Mouse (Mus musculus) lung, embryonic 16.5 days (tissue): Measurements from ENCODE around the gene Ndufa13. TPM values are rescaled to one million over a fixed set of nuclear protein-coding genes. Genes with fewer than 3 reads are reported as not detected.

Source experiments
- ATAC-seq: fragments of 200-750 bp; cut with Nextera tagmentation; 2 replicates; pipeline ENCODE4 v1.8.0; 2017; ENCODE audit warnings: low read depth, mild to moderate bottlenecking, moderate library complexity
- H3K27ac ChIP-seq: fragments of 300-500 bp; sonication (generic); 2 replicates; pipeline ENCODE4 v1.5.1; 2014; ENCODE audit warnings: mild to moderate bottlenecking, control low read depth, low read length
- H3K27me3 ChIP-seq: fragments of 300-500 bp; sonication (generic); 2 replicates; pipeline ENCODE4 v1.6.1; 2014; ENCODE audit warnings: low read depth, low read length, mixed read lengths; ENCODE audit not compliant: control insufficient read depth, insufficient read depth
- H3K36me3 ChIP-seq: fragments of 300-500 bp; sonication (generic); 2 replicates; pipeline ENCODE4 v1.6.1; 2014; ENCODE audit warnings: low read length; ENCODE audit not compliant: control insufficient read depth, insufficient read depth
- H3K4me1 ChIP-seq: fragments of 300-500 bp; sonication (generic); replicated peaks from 2 replicates; pipeline ENCODE4 v1.6.1; 2014; ENCODE audit warnings: low read length, mixed read lengths; ENCODE audit not compliant: control insufficient read depth, insufficient read depth
- H3K4me2 ChIP-seq: fragments of 300-500 bp; sonication (generic); 2 replicates; pipeline ENCODE4 v1.6.1; 2014; ENCODE audit warnings: low read depth, low read length, control low read depth
- H3K4me3 ChIP-seq: fragments of 300-500 bp; sonication (generic); 2 replicates; pipeline ENCODE4 v1.5.1; 2014; ENCODE audit warnings: mild to moderate bottlenecking, low read length, control low read depth
- H3K9ac ChIP-seq: fragments of 300-500 bp; sonication (generic); 2 replicates; pipeline ENCODE4 v1.6.1; 2014; ENCODE audit warnings: low read length, control low read depth
- H3K9me3 ChIP-seq: fragments of 300-500 bp; sonication (generic); 2 replicates; pipeline ENCODE4 v1.6.1; 2016; ENCODE audit warnings: low read length; ENCODE audit not compliant: control insufficient read depth
- WGBS: fragments of 180-500 bp; shearing (Covaris S2); extraction: QIAGEN DNeasy Blood & Tissue Kit; methylation state at CpG from one replicate; pipeline ENCODE4 v1.1.7; 2014; 5-methylcytosine and 5-hydroxymethylcytosine counted together
- polyA plus RNA-seq: library from polyadenylated mRNA; unstranded; fragments of >200 nt; fragmentation: Nextera tagmentation; extraction: Ambion mirVana; gene quantifications from 2 replicates; pipeline ENCODE4 v1.2.1, GENCODE M21; 2015

Gene Ndufa13
- polyA plus RNA-seq, 1 experiment from 2014 or later, result 176 TPM

DNA sequence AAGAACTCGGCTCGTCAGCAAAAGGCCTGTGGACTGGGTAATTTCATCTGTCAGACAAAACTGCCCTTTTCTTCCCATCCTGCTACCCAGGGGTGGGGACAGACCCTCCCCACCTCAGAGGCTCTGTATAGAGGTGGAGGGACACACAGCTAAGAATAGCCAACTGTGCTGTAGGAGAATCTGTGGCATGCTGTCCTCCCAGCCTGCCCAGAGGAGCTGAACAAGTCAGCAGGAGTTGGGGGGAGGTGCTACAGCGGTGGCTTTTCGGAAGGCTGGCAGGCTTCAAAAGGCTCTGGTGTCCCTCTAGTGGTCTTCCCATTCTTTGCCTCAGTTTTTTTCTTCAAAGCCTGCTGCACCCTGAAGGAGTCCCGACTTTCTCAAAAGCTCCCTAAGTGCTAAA lies 13.4 kb upstream of the Ndufa13 start:
- no peaks in the 10 kb centered on the region for H3K9me3 ChIP-seq
- H3K36me3 ChIP-seq, result peaks cover 51% of the 10 kb centered on the region
- WGBS, result 41% methylated on average over 5 of the region's 5 CpGs
- H3K4me2 ChIP-seq, result no peak overlapping the region
- peaks cover 10% of the 10 kb centered on the region for H3K4me1 ChIP-seq
- no peak overlapping the region for H3K4me3 ChIP-seq
- H3K27ac ChIP-seq, result no peak overlapping the region
- H3K27me3 ChIP-seq, result no peaks in the 10 kb centered on the region
- ATAC-seq, result no peak
- no peak overlapping the region for H3K9ac ChIP-seq

DNA sequence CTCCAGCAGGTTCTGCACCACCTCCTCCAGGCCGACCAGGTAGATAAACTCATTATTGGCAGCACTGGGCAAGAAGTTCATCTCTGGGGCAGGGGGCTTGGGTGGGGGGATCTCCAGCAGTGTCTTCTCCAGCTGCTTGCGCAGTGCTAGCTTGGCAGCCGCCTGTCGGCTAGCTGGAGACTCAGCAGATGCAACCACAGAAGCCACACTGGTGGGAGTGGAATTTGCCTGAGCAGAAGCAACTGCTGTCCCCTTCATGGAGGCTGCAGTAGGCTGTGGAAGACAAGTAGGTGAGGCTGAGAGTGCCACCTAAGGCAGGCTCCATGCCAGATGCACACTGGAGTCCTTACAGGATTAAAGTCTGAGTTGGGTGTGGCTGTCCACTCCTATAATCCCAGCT lies 12.2 kb upstream of the Ndufa13 start:
- H3K9me3 ChIP-seq, result no peaks in the 10 kb centered on the region
- H3K27me3 ChIP-seq, result no peaks in the 10 kb centered on the region
- ATAC-seq, result no peak
- 80% methylated on average over 4 of the region's 4 CpGs for WGBS
- H3K9ac ChIP-seq, result no peak overlapping the region
- peaks cover 3% of the 10 kb centered on the region; the same call in 1 of the 2 replicates for H3K4me1 ChIP-seq
- no peak overlapping the region for H3K4me3 ChIP-seq
- H3K4me2 ChIP-seq, result no peak overlapping the region
- no peak overlapping the region for H3K27ac ChIP-seq
- peaks cover 62% of the 10 kb centered on the region for H3K36me3 ChIP-seq

- Histone ChIP-seq H3K27ac (no peak overlapping the region), H3K9me3 (no peaks in the 10 kb centered on the region), H3K4me1 (no peaks in the 10 kb centered on the region), H3K36me3 (peaks cover 67% of the 10 kb centered on the region), H3K9ac (no peak overlapping the region), H3K27me3 (no peaks in the 10 kb centered on the region), H3K4me2 (no peak overlapping the region), H3K4me3 (no peak overlapping the region)
- no peak for ATAC-seq
- 86% methylated on average over 12 of the region's 12 CpGs for WGBS
Observed at GRCm38 (mm10) chr8:69912478-69913074, 10.2 kb upstream of the Ndufa13 start.

- Histone ChIP-seq H3K9me3 (no peaks in the 10 kb centered on the region), H3K4me3 (no peak overlapping the region), H3K9ac (no peak overlapping the region), H3K27me3 (no peaks in the 10 kb centered on the region), H3K4me1 (no peaks in the 10 kb centered on the region), H3K36me3 (peaks cover 63% of the 10 kb centered on the region), H3K4me2 (no peak overlapping the region), H3K27ac (no peak overlapping the region)
- 88% methylated on average over 13 of the region's 13 CpGs for WGBS
- no peak for ATAC-seq
Observed at GRCm38 (mm10) chr8:69911917-69912316, 9.6 kb upstream of the Ndufa13 start.

DNA sequence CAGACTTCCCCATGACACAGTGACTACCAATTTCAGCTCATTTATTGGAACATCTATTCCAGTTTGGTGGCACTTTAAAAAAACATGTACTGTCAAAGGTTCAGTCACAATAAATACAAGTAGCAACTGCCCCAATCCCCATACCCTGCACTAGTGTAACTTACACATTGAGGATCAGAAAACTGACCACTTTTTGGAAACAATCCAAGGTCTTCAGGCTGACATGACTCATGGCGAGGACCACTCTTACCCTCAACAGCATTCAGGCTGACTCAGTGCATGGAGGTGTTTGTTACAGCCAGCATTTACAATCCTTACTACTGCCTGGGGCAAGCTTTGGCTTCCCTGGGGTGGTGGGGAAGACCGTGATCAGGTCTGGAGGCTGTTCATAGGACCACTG lies 4.7 kb upstream of the Ndufa13 start:
- H3K9ac ChIP-seq, result no peak overlapping the region
- H3K9me3 ChIP-seq, result no peaks in the 10 kb centered on the region
- H3K27ac ChIP-seq, result no peak overlapping the region
- WGBS, result 68% methylated on average over 2 of the region's 2 CpGs
- H3K36me3 ChIP-seq, result peaks cover 25% of the 10 kb centered on the region
- peaks cover 8% of the 10 kb centered on the region for H3K4me1 ChIP-seq
- no peak overlapping the region for H3K4me2 ChIP-seq
- H3K27me3 ChIP-seq, result no peaks in the 10 kb centered on the region
- ATAC-seq, result no peak
- no peak overlapping the region for H3K4me3 ChIP-seq

- H3K27me3 ChIP-seq, result no peaks in the 10 kb centered on the region
- no peaks in the 10 kb centered on the region for H3K9me3 ChIP-seq
- ATAC-seq, result no peak
- WGBS, result 83% methylated on average over 2 of the region's 2 CpGs
- H3K9ac ChIP-seq, result no peak overlapping the region
- H3K4me1 ChIP-seq, result peaks cover 12% of the 10 kb centered on the region
- H3K36me3 ChIP-seq, result peaks cover 19% of the 10 kb centered on the region
- H3K4me3 ChIP-seq, result no peak overlapping the region
- no peak overlapping the region for H3K4me2 ChIP-seq
- no peak overlapping the region for H3K27ac ChIP-seq
Observed at GRCm38 (mm10) chr8:69906260-69906659, 3.9 kb upstream of the Ndufa13 start.

- Histone ChIP-seq H3K9ac (no peak overlapping the region), H3K4me3 (no peak overlapping the region), H3K27me3 (no peaks in the 10 kb centered on the region)
Observed at GRCm38 (mm10) chr8:69904096-69904495, 1.7 kb upstream of the Ndufa13 start.

GRCm38 (mm10) chr8:69903063-69903542 lies 745 bp upstream of the Ndufa13 start:
- ATAC-seq, result peak; percentile 90
- Histone ChIP-seq H3K9ac (peak overlapping the region; percentile 84), H3K9me3 (no peaks in the 10 kb centered on the region), H3K4me1 (peaks cover 22% of the 10 kb centered on the region), H3K4me2 (peak overlapping the region; percentile 98), H3K4me3 (peak overlapping the region; percentile 82), H3K27me3 (no peaks in the 10 kb centered on the region), H3K36me3 (0 out of 2 replicates have a peak, but pooled peaks cover under 1% of the 10 kb centered on the region), H3K27ac (peak overlapping the region; percentile 97)
- 0% methylated on average over 45 of the region's 45 CpGs for WGBS

More at GRCm38 (mm10) chr8:69904096-69904495, 1.7 kb upstream of the Ndufa13 start:
- Histone ChIP-seq H3K36me3 (peaks cover 4% of the 10 kb centered on the region; the same call in 1 of the 2 replicates), H3K27ac (no peak overlapping the region), H3K4me1 (peaks cover 22% of the 10 kb centered on the region), H3K9me3 (no peaks in the 10 kb centered on the region), H3K4me2 (peak overlapping the region; percentile 98; the same call in 1 of the 2 replicates)
- 74% methylated on average over 8 of the region's 8 CpGs for WGBS
- no peak for ATAC-seq

GRCm38 (mm10) chr8:69901484-69902162 lies 735 bp downstream of the Ndufa13 start:
- Histone ChIP-seq H3K4me2 (peak overlapping the region; percentile 98), H3K36me3 (no peaks in the 10 kb centered on the region), H3K4me3 (peak overlapping the region; percentile 82), H3K9ac (peak overlapping the region; percentile 85), H3K4me1 (peaks cover 22% of the 10 kb centered on the region), H3K27ac (peak overlapping the region; percentile 97), H3K27me3 (no peaks in the 10 kb centered on the region), H3K9me3 (no peaks in the 10 kb centered on the region)
- 1% methylated on average over 41 of the region's 41 CpGs for WGBS
- ATAC-seq, result peak; percentile 78
